Mouse (Mus musculus): ENCODE measurements at regions not wholly inside any gene's neighbourhood (a gene's known extent, or its start where the extent isn't known, plus 50 kb on each side); places are given as distances from the start of the nearest gene placed in this dataset.
"Not testable (repeated sequence)": the region's sequence is repeated elsewhere in the genome, so short reads cannot be mapped to it uniquely, and the experiment has no call there.

DNA sequence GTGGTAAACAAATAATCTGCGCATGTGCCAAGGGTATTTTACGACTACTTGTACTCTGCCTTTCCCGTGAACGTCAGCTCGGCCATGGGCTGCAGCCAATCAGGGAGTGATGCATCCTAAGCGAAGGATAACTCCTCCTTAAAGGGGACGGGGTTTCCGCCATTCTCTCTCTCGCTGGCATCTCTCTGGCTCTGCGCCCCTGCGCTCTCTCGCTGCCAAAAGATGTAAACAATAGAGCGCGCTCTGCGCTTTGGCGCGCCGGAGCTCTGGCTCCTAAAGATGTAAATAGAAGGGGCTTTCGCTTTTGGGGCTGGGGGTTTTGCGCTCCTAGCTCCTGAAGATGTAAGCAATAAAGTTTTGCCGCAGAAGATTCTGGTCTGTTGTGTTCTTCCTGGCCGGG lies 173.6 kb downstream of the Dio2 start:
- not testable (repeated sequence) for H3K9me3 ChIP-seq (replicated peaks); H3K27me3 ChIP-seq; H3K27ac ChIP-seq; H3K36me3 ChIP-seq (ENCODE audit: poor library complexity, severe bottlenecking); H3K4me2 ChIP-seq; H3K9ac ChIP-seq; H3K4me3 ChIP-seq; H3K4me1 ChIP-seq
- 86% methylated on average over 20 of the region's 22 CpGs for WGBS
- ATAC-seq, result peak; percentile 24; the same call in 1 of the 2 replicates

DNA sequence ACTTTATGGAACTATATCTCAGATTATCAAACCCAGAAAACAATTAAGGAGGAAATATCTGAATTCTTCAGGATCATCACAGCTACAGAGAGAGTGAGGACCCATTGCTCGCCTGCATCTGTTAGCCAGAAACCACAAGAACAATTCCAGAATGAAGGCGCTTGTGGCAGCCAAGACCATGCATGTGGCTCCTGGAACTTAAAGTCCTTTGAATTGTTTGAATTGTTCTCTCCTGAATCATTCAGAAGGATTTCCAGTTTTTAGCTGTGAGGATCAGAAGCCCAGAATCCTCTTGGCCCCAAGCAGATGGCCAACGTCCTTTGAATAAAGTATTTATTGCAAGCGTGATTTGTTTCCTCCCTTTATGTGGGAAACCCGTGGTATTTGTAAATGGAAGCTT lies 195.9 kb downstream of the Dio2 start:
- Histone ChIP-seq H3K9ac (no peak overlapping the region), H3K4me1 (no peaks in the 10 kb centered on the region), H3K4me2 (no peak overlapping the region), H3K4me3 (no peak overlapping the region), H3K9me3 (replicated peaks) (no peaks in the 10 kb centered on the region), H3K27me3 (no peaks in the 10 kb centered on the region), H3K36me3 (ENCODE audit: poor library complexity, severe bottlenecking) (no peaks in the 10 kb centered on the region), H3K27ac (no peak overlapping the region)
- no peak for ATAC-seq
- WGBS, result 81% methylated on average over 5 of the region's 5 CpGs

Data from forebrain, embryonic 13.5 days (tissue).